Mouse (Mus musculus): Measurements from ENCODE around the gene Scin.
A peak's percentile ranks its signal among the peaks of the same experiment; 100 is the strongest.

The Scin gene

GRCm38 (mm10) chr12:40108143-40108542 is 25.9 kb downstream of the Scin start:
- no peak for DNase-seq (ENCODE audit: low spot score)

DNA sequence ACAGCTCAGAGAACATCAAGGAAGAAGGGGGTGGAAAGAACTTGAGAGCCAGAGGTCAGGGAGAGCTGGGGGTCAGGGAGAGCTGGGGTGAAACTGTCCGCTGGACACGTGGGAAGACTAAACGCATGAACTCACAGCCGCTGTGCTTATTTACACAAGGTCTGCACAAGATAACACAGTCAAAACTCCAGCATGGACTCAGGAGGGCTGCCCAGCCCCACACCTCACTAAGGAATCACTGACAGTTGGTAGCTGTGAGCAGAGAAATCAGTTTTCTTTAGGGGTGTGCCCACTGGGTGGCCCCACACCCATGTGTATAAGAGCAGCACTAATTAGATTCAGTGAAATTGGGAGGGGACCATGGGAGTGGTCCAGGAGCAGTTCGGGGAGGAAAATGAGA is 27.2 kb downstream of the Scin start:
- no peak for DNase-seq (ENCODE audit: low spot score)

GRCm38 (mm10) chr12:40104750-40105149 is 29.3 kb downstream of the Scin start:
- no peak for DNase-seq (ENCODE audit: low spot score)

DNA sequence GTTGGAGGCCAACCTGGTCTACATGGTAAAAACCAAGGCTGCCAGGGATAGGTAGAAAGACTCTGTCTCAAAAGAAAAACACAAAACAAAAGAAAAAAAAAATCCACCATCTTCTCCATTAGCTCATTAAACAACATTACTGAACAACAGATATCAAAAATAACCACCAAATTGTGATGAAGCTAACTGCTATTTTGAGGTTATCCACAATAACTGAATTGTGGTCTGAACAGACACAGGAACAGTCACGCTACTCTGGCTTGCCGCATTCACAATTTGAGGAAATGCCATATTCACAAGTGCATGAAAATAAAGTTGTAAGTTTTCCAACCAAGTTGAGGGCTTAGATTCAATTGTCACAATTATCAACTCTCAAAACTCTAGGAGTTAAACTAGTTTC is 31.7 kb downstream of the Scin start:
- no peak for DNase-seq (ENCODE audit: low spot score)

DNA sequence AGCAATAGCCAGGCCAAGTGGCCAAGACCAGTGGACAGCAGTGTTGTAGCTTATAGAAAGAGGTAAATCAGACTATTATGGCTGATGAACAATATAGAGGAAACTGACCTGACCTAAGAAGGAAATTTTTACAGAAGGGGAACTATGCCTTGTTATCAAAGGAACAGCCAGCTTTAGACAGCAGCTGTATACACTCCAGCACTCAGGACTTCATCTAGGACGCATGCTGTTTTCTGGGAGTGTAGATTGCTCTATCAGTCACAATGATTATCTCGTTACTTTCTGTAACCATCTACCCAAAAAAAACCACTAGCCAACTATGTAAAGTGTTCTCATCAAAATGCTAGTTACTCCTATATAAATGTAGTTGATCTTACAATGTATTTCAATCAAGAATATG is 34.6 kb downstream of the Scin start:
- no peak for DNase-seq (ENCODE audit: low spot score)

DNA sequence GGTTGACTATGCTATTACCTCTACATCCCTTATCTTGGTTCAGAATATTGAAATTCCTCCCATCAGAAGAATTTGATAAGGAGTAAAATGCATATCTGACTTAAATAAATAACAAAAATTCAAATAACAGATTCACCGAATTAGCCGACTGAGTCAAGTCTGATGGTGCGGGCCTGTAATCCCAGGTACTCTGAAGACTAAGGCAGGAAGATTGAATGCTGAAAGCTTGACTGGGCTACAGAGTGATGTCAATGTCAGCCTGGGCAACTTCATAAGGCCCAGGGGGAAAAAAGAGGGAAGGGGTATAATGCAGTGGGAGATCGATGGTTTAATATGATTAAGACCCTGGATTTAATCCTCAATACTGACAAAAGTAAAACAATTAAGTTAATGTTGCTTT is 36.6 kb downstream of the Scin start:
- DNase-seq (ENCODE audit: low spot score) = no peak

DNA sequence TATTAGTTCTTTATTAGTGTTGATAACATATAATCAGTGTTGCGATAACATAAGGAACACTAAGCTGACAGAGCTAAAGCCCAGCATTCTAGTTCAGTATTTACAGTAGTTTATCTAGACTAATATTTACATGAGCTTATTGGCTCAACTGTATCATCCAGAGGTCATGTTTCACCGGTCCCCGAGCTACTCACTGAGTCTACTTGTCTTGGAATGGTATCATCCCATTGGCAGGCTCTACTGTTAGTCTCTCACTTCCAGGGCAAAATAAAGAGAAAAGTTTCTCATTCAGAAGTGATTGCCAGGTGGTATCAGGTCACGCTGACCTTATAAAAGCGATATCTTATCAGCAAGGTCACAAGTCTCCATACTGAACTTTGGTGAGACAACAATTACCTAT is 37.0 kb downstream of the Scin start:
- DNase-seq (ENCODE audit: low spot score) = no peak

DNA sequence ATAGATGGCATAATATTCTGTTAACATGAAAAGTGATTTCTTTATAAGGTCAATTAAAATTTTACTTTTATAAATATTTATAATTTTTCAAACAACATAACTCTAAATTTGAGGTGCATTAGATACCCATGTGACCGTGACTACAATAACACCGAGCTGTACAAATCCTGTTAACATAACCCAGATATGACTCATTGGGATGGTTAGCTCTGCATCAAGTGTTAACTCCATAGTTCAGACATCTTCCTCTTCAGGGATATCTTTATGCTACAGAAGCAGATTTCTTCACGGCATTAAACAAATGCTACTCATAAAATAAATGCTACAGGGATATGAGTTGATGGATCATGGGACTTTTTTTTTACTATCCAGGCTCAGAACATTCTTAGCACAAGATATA is 37.6 kb downstream of the Scin start:
- no peak for DNase-seq (ENCODE audit: low spot score)

DNA sequence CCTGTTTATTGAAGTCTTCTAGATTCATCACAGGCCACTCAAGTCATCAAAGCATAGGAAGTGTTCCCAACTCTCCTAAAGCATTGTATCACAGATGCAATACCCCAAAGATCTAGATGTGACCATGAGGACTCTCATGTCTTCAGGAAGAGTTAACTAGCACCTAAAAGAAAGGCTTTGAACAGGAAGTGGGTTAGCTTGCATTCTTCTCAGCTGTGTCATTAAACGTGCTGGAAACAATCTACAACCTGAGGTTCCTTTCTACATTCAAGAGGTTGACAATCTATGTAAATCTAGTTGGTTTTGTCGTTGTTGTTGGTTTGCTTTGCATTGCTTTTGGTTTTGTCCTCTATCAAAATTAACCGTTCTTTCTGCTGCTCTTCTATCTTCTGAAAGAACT is 44.0 kb downstream of the Scin start:
- DNase-seq (ENCODE audit: low spot score) = no peak

GRCm38 (mm10) chr12:40085731-40086322 is 48.2 kb downstream of the Scin start:
- DNase-seq (ENCODE audit: low spot score) = peak; percentile 52

GRCm38 (mm10) chr12:40082453-40083238 is 51.4 kb downstream of the Scin start:
- DNase-seq (ENCODE audit: low spot score) = no peak

DNA sequence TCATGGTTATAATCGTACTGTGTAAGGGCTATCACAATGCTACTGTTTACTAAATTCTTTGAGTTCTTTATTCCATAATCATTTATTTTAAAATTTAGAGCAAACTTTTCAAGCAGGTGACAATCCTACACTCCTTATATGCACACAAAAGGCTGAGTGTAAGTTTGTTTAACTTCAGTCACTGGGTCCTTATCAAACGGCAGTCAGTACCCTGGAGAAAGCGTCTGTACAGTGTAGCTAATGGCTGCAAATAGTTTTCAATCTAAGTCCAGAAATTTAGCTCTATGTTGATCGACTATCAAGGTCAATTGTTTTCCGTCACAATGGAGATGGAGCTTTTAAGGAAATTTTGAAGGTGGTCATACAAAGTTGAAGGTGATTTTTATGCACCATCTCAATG is 52.0 kb downstream of the Scin start:
- no peak for DNase-seq (ENCODE audit: low spot score)

DNA sequence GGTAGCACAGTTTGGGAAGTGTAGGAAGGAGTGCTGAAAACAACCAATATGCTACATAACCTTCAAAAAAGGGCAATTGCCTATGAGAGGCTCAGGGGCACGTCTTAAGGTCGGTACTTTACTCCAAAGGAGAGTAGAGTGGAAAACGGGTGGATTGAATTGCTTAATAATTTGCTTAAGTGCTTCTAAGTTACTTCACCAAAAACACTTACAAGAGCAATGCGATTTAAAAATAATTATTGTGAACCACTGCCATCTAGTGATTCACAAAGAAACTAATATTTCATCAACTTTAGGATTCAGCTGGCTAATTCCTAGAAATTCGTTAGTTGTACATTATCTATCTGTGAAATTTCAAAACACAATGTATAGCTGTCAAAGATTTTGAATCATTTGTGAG is 60.4 kb downstream of the Scin start:
- DNase-seq (ENCODE audit: low spot score) = no peak

DNA sequence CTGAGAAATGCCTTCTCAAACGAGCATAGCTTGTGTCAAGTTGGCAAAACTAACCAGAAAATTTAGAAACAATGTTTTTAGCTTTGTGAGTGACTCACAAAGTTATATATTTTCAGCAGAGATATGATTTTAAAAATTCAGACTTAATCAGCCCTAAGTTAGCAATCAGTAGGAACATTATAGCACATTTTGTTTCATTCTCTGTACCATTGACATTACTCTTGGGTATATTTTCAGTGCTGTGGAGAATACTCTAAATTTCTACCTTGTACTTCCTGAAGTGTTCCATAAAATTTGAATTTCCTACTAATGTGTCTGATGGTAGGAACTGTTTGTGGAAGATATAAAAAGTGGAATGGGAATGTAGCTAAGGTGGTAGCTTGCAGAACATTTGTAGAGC is 87.0 kb downstream of the Scin start:
- DNase-seq (ENCODE audit: low spot score) = no peak

DNA sequence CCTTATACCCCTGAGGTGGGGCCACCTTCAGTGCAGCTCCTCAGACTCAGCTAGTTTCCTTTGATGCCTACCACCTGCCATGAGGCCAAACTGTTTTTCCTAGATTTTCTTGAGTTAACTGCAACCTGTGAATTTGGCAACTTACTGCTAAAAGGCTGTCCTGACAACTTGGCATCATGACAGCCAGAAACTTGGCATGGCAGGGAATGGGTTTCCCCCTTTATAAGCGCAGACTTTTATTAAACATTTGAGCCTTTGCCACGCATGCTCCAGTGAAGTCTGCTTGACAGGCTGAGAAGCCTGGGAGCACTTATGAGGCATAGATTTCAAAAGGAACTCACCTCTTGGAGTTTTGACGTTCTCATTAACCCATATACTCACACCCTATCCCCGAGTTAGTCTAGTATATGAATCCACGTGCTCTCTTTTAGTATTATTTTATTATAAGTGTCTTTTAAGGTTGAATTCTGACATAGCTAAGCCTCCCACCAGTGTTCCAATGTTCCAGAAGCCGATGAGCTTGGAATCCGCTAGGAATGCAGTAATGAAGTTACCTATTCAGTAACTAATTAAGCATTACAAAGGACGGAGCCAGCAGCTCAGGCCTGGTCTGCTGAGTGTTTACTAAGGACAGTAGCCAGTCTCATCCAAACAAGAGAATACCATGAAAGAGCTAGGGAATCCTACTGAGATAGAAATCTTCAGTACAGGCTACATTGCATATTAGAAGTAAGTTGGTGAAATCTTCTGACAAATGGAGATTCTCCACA is 90.0 kb downstream of the Scin start:
- no peak for DNase-seq (ENCODE audit: low spot score)

- peak; percentile 19 for DNase-seq (ENCODE audit: low spot score)
These were observed 94.0 kb downstream of the Scin start for GRCm38 (mm10) chr12:40040067-40040466.

GRCm38 (mm10) chr12:40037876-40038463 is 96.1 kb downstream of the Scin start, which contains the start of gene Arl4a:
Arl4a (minus strand) TSS chr12:40038025.
- peak; percentile 87 for DNase-seq (ENCODE audit: low spot score)

- peak; percentile 97 for DNase-seq (ENCODE audit: low spot score)
These were observed 96.7 kb downstream of the Scin start for GRCm38 (mm10) chr12:40037226-40037813.

- no peak for DNase-seq (ENCODE audit: low spot score)
These were observed 97.4 kb downstream of the Scin start for GRCm38 (mm10) chr12:40036666-40037065.

DNA sequence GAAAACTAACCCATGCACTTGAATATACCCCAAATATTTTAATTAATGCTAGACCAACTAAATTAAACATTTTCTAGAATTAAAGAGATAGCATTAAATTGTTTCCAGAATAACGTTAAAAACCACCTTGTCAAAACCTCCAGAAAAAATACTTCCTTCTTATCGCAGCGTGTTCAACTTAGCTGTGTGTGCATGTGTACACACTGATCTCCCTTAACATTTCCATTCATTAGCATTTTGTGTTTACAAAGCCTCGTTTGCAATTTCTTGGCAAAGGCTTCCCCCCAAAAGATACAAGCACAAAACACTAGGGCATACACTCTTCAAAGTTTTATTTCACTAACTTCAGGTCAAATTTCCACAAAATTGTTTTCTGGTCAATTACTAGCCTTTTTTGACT is 98.5 kb downstream of the Scin start:
- no peak for DNase-seq (ENCODE audit: low spot score)

DNA sequence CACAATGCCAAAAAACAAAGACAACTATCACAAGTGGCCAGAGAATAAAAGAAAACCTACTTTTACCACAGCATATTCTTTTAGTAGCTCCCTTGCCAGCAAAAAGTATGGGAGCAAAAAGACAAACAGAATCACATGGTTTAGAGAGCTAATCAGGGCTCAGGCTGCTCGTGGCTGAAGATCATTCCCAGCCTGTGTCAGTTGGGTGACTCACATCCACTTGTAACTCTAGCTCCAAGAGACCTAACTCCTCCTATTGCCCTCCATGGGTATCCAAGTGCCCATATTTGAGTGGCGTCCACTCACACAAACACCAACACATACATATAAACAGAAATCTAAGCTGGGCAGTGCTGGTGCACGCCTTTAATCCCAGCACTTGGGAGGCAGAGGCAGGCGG is 104.8 kb downstream of the Scin start:
- DNase-seq (ENCODE audit: low spot score) = no peak

DNA sequence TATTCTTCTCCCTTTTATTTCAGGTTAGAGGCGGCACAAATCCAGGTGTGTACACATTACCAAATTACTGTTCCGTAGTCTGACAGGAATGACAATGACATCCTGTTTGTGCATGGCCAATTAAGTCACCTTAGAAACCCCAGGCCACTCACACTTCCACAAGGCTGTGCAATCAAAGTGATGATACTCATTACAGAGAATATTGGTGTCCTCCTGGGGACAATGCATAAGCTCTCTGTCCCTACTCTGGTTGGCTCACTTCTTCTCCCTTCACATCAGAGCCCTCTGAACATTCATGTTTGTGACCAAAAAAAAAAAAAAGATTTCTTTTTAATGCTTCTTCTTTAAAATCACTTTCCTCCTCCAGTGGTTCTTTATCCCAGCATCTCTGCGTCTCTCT is 106.2 kb downstream of the Scin start:
- no peak for DNase-seq (ENCODE audit: low spot score)

Data from layer of hippocampus, adult 11-12 months (tissue).